Mouse (Mus musculus) adipocyte (in vitro differentiated cells): Measurements from ENCODE around the gene Ctnnd2.

Experiments
- DNase-seq: peaks from one replicate; pipeline ENCODE4 v3.0.0-alpha.2; 2016; ENCODE audit warnings: low spot score

Ctnnd2 gene

DNA sequence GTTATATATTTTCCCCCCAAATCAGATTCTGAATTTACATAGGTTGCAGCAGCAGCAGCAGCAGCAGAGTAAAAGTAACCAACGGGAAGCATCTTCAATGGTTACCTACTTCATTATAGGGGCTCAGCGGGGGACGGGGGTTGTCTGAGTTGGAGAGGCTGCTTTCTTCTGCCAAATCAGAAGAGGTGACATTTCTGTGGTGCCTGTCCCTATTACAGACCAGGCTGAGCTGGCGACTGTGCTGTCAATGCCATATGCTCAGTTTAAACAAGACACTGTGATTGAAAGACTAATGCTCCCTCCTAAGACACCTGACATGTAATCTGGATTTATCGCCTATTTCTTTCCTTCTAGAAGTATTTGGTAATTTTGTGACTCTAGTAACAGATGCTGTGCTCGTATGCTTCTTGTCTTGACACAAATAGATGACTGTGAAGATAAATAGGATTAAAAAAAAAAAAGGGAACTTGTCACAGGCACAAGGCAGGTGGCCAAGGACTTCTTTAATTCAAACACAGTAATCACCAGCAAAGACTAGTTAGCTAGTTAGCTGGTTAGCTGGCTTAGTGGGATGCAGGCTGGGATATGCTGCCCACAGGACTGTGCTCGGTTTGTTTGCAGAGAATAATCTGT, 475.4 kb downstream of the Ctnnd2 start:
- DNase-seq, result no peak

DNA sequence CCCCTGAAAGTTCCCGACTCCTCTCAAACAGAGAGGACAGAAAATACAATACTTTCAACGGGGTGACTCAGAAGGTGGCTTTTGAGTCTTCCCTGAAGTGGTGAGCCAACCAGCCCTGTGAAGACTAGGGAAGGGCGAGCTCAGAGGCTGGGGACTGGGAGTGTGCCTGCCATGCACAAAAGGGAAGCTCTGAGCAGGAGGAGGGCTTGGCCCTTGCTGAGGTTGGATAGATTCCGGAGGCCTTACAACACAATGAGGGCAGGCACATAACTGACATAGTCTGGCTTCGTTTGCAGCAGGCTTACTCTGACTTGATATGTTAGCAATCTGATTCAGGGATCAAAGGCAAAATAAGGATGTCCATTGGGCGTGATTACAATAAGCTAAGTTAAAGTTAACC, 477.6 kb downstream of the Ctnnd2 start:
- DNase-seq, result no peak

DNA sequence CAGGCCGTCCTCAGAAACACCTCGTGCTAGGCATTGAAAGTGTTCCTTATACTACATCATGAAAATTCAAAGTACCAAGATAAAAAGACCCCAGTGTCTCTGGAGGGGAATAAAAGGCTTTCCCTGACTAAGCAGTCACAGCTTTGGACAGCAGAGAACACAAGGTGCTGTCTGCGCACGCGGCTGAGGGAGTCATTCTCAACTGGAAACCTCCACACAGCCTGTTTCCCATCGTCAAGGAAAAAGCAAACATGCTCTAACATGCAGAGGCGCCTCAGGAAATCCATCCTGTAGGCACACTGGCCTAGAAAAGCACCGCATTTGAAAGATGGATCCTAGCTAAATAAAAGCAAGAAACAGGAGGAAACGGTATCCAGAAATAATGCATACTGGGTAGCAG, 483.0 kb downstream of the Ctnnd2 start:
- DNase-seq, result no peak

DNA sequence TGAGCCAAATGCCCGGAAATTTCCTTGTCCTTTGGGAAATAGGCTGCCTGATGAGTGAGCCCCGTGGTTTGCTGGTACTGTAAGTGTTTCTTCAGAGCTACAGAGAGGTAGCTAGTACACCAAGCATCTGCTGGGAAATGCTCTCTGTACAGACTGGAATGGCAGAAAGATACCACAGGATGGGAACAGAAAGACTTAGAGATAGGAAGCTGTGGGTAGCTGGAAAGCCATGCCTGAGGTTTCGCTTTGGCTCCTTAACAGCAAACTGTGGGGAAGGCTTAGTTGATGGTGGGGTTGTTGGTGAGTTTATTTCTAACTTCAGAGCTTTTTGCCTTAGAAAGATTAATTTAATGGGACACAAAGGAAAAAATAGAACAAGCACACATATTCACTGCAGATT, 485.2 kb downstream of the Ctnnd2 start:
- no peak for DNase-seq

DNA sequence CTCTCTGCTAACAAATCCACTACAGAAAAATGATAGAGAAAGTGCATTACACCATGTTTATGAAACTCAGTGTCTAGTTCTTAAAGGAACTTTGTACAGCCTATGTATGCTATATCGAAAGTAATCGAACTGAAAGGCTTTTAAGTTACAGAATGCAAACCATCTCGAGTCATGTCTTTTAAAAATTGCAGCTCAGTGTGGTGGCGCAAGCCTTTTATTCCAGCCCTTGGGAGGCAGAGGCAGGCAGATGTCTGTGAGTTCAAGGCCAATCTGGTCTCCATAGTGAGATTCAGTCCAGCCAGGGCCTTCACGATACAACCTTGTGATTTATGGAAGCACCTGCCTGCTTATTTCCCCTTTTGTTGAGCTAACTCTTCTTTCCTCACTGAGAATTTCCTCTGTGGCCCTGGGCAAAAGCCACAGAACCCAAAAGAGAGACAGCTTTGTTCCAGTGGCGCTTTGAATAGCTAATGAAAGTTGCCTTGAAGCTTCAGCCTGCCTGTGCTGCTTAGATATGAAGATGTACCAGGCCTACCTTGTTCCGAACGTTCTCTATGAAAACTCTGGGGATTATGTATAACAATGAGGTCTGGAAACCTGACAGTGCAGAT, 488.3 kb downstream of the Ctnnd2 start:
- no peak for DNase-seq

DNA sequence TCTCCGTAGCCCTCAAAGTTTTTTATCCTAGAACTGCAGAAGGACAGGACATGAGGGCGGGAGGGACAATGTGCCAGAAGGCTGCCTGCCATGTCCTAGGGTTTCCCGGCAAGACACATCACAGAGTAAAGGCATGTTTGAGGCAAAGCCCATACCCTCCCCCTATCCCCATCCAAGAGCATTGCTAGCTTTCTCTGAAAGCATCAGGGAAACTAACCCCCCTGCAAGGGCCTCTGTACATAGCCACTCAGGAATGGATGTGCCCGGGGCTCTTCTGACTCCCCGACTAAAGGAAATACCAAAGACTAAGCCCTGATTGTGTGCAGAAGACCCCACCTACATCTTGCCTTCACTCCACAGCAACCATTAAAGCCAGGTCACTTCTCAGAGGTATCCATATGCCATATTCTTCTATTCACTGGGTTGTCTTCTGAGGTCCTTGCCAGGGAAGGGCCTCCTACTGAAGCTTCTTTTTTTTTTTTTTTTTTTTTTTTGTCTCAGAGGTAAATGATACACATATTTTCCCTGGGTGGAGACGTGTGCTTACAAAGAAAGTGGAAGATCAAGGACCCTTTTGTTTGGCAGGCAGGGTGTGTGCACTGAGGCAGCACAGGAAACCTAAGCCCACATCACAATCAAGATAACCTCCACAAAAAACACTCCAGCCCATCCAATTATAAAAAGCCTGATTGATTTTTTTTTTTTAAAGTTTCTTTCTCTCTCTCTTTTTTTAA, 489.5 kb downstream of the Ctnnd2 start:
- DNase-seq, result no peak

DNA sequence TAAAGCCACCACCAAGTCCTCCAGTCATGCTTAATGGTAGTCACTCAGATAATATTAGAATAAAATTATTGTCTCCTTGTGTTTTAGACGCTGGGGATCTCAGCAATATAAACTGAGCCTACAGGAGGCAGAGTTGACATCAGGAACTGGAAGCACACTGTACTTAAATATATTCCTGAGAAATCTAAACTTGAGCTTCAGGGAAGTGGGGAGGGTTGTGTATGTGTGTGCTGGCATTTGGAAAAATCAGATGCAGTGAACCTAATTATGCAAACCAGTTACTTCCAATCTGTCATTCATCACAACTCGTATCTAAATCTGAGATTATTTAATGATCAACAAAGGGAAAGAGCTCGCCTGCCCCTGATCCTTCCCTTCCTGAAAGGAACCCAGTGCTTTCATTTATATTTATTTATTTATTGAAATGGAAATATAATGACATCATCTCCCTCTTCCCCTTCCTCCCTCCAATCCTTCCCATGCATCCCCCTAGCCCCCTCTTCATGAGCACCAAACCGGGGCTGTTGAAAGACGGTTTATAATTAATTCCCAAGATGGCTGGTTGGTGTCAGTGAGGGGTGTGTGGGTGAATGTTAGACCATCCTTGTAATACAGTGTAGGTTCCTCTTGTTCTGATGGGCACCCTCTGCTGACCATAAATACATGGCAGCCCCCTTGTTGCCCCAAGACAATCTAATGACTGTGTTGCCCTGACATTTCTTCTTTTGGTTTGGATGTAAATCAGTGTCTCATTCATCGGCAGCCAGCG, 495.6 kb downstream of the Ctnnd2 start:
- DNase-seq, result no peak

DNA sequence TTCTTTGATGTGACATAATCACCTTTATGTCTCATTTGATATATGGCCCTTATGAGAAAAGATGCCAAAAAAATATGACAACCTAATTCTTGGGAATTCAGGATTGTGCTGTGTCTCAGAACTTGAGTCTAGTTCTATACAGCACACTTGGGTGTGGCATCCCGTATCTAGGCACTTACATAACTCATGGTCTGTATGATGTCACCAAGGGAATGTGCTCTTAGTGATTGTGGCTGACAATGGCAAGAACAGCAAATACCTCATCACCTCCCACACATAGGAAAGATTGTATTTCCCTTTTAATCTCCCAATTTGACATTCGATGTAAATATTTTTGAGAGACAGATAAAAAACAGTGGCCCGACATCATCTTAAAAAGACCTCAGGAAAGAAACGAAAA, 509.5 kb downstream of the Ctnnd2 start:
- no peak for DNase-seq

DNA sequence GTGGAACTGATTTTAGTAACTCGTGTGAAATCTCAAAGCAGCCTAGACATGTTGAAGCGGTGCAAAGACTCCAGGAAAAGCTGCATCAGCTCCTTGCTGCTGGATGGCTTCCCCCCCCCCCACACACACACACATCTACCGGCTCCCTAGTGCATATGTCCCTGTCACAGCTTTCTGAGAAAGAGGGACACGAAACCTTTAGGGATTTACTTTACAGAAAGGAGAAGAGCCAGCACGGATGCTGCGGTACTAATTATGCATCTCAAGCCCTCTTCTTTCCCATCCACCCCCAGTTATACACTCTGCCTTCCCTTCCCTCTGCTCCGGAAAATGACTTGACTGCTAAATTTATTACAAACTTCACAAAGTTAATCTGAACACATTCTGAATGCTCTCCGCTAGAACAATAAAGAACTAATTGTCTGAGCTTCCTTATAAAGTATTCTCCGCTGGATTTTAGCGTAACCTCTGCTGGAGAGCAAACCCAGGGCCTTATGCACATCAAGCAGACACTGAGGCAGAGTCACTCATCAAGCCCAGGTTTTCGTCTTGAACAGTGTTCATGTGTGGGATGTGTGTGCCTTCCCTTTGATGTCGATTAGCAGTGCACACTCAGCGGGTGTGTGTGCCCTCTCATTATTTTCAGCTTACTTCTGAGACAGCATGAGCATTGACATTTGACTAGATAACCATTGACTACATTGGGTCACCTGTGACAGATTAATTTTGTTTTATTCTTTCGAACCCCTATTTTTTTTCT, 510.1 kb downstream of the Ctnnd2 start:
- no peak for DNase-seq

DNA sequence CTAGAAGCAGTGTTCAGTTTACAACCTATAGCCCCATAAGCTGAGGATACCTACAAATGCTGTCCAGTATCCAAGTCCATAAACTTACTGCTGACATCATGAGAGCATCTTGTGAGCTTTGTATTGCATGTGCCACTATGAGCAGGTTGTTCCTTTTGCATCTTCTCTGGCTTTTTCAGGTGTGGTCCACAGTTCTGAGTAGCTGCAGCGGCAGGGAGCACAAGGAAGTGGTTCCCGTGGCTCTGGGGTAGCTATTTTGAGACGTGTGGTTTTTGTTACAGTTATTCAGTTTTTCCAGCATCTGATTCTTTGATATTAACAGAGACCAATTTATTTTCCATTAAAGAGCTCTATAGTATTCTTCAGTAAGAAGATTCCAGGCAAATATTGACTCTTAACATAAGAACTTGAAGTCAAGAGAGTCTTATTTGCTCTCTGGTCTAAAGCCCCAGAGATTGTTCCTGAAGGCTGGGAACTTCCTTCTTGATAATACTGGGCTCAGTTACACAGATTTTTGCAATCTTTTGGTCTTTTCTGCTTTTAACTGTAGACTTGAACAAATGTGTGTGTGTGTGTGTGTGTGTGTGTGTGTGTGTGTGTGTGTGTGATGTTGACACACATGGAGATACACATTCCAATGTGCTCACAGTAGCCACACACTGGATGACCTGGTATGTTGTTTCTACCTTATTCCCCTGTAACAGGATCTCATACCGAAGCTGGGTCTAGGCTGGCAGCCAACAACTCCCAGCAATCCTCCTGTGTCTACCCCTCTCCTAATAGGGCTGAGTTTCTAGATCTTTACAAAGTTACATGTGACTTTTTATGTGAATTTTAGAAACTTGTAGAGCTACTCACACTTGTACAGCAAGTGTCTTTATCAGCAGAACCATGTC, 514.1 kb downstream of the Ctnnd2 start:
- no peak for DNase-seq

DNA sequence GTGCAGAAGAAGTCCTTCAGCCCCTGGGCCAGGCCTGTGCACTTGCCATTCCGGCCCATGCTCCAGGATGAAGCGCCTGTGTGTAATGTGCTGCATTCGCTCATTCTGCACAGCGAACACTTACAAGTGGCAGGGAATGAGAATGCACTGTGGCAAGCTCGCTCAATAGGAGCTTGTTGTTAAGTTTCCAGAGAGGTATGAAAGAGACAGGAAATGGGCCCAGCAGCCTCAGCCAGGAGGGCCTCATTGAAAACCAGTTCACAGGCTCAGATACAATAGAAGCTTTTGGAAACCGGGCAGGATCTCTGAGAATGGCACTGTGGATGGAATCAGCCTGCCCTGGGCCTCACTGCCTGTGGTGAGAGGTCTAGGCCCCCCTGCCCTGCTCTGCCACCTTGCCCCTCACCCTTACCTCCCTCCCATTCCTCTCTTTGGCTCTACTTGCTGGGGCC, 521.4 kb downstream of the Ctnnd2 start:
- DNase-seq, result no peak

DNA sequence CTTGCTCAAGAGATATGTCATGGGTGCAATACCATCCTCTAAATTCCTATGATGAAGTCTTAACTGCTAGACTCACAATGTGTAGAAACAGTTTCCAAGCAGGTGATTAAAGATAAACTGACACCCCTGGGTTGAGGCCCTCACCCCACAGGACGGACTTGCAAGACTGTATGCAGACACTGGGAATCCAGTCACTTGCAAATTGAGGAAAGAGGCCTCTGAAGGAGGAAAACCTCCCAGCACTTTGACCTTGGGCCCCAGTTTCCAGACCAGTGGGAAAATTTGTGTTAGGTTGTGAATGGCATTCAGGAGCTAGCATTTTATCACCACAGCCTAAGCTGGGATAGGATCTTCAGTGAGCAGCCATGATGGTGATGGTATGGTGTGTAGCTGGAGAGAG, 521.9 kb downstream of the Ctnnd2 start:
- DNase-seq, result no peak

DNA sequence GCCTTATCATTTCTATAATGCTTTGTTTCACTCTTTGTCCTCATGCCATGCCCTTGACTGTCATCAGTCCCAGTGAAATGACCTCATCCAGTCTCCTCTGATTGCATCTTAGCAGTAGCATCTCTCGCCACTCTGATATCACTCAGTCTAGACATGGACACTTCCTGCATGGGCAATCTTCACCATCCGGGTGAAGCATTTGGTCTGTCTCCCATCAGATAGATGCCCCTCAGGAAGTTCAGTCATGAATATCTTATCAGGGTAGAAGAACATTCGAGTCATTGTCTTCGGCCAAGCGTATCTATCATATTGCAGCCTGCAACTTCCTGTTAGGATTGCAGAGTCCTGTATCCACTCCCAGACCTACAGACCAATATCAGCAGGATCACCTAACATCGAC, 523.5 kb downstream of the Ctnnd2 start:
- DNase-seq, result no peak

DNA sequence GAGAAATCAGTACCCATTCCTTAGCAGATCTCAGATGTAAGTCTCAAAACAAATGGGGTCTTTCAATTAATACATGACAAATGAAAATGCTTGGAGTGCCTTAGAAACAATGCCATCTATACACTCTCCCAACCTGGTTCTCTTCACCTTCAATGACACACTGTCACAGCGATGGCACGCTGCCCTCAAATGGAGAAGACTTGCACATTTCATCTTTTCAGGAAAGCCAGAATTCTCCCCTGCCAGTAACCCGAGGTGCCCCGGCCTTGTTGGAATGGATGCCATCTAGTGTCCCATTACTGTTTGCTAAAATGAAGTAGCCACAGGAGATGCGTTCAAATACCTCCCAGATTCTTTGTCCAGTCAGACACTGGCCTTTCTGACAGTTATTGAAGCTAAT, 525.0 kb downstream of the Ctnnd2 start:
- DNase-seq, result no peak

DNA sequence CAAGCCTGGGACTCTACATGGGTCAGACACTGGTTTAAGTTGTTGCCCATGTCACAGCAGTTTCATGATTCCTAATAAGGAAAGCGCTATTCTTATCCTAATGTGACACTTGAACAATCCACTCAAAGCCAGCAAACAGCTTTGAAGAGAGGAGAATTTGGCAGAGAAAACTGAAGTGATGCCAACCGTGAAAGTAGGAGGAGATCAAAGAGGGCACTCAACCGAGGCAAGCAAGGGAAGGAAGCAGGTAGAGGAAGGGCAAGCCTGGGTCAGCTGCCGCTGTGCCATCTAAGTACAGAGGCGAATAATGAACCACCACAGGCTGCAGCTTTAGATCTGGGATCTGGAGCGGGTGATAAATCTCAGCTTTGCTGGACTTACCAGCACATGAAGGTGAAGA, 528.4 kb downstream of the Ctnnd2 start:
- DNase-seq, result no peak

DNA sequence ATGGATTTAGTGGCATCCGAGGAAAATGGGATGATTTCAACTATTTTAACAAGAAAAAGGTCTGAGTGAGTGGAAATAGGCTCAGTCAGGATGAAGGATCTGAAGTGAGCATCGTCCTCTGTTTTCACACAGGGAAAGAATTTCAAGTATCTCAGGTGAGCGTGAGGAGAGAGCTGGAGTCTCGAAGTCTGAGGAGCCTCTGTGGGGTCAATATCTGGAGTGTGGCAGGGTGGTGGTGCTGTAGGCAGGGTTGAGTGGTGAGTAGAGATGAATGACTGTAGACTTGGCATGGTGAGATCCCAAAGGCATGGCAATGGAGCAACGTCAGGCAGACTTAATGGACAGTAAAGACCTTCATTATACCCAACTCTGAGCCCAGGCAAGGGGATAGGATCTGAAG, 529.2 kb downstream of the Ctnnd2 start:
- no peak for DNase-seq

DNA sequence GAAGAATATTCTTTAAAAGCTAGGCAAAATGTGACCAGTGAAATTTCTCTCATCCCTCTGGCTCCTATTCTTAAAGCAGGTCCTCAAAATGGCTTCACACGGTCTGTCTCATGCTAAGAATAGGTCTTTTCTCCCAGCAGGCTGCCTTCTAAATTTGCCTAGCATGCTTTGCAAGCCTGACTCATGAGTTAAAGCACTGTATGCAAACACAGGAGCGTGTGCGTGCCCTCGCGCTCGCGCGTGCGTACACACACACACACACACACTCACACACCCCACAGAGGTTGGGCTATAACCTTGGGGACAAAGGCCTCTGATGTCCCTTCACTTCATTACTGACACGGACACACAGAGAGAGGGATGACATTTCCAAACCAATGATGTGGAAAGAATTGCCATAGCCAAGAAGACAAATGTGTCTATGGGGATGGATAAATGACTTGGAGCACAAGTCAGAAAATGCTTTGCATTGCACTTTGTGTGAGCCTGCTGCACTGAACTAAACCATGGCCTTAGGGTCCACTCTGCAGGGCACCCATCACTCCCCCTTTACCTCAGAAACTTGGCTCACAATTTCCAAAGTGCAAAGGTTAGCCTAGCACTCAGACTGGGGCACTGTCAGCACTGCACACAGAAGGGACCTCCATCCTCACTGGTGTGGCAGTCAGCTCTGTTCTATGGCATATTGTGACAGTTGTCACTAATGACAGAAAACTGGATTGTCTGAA, 536.8 kb downstream of the Ctnnd2 start:
- DNase-seq, result no peak

DNA sequence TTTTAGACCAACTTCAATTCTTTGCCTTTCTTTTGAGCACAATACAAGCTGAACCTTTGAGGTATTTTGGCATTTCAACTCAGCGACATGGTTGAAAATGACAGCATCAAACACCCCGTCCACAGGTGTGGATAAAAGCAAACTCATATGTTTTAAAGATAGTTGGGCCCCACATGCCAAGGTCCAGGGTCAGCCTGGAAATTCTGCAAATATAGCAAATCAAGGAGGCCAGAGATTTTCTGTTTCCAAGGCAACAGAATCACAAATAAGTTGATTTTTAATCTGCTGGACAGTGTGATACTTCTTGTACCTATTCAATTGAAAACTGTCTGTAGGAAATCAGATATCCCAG, 537.3 kb downstream of the Ctnnd2 start:
- DNase-seq, result no peak

DNA sequence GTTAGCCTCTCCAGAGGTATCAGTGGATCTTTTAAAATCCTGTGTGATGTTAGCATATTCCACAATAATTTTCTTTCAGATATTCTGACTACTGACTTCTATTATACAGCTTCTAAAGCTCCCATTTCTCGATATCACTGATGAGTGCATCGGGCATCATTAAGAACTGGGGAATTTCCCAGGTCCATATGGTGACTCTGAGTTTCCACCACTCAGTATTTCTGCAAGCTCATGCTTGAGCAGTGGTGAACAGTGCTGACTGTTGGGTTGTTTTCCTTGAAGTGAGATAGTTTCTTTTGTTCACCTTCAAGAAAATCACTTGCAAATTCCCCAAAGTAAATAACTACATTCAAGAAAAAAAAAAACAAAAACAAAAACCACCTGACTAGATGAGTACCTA, 542.4 kb downstream of the Ctnnd2 start:
- DNase-seq, result no peak

DNA sequence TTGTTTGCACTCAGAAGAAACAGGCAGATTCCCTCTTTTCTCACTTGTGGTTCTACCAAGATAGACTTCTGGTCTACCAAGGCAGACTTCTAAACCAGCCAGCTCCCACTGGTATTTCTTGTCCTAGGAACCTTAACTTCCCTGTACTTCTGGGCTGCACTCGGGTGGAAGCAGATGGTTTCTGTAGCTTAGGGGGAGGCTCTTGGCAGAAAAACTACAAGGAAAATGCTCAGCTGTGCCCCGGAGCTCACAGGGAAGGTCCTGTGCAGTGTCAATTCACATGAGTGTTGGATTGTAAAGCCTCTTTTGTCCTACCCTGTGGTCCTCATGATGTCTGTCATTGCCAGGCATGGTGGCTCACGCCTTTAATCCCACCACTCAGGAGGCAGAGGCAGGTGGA, 546.4 kb downstream of the Ctnnd2 start:
- no peak for DNase-seq
